Mouse (Mus musculus): ENCODE results near the gene Ankrd12. TPM values are rescaled to one million over a fixed set of nuclear protein-coding genes. Genes with fewer than 3 reads are reported as not detected.

Ankrd12 gene
- total and polyA plus RNA-seq, 3 experiments = 9.6 to 13.3 TPM; not detected in 1

- peak; percentile 89 for TF ChIP-seq MXI1 (IDR thresholded peaks at IDR 0.05; ENCODE audit: low read depth, low read length)
- TF ChIP-seq NELFE (IDR thresholded peaks at IDR 0.05; ENCODE audit: low read depth, low read length) = no peak
- no peak for TF ChIP-seq RAD21 (IDR thresholded peaks at IDR 0.05; ENCODE audit: low read depth, low read length)
- no peak for TF ChIP-seq MEF2A (IDR thresholded peaks at IDR 0.05; ENCODE audit: extremely low read depth, insufficient replicate concordance, low read depth, low read length, poor library complexity, severe bottlenecking)
- no peak for TF ChIP-seq JUND (IDR thresholded peaks at IDR 0.05; ENCODE audit: low read depth, low read length)
- TF ChIP-seq RCOR1 (IDR thresholded peaks at IDR 0.05; ENCODE audit: low read depth, low read length) = no peak
- no peak for TF ChIP-seq TBP (IDR thresholded peaks at IDR 0.05; ENCODE audit: low read depth, low read length)
- TF ChIP-seq TAL1 (IDR thresholded peaks at IDR 0.05; ENCODE audit: low read length) = peak; percentile 82
- peak; percentile 72 for TF ChIP-seq MAX (IDR thresholded peaks at IDR 0.05; ENCODE audit: low read length)
- no peak for TF ChIP-seq SMC3 (IDR thresholded peaks at IDR 0.05; ENCODE audit: low read depth, low read length)
- TF ChIP-seq BHLHE40 (IDR thresholded peaks at IDR 0.05; ENCODE audit: borderline replicate concordance, low read depth, low read length) = peak; percentile 81; the same call in 1 of the 2 replicates
- no peak for TF ChIP-seq POLR2AphosphoS5 (IDR thresholded peaks at IDR 0.05; ENCODE audit: borderline replicate concordance, low read depth, low read length)
- no peak for TF ChIP-seq ELF1 (IDR thresholded peaks at IDR 0.05; ENCODE audit: low read depth, low read length)
- TF ChIP-seq CHD2 (IDR thresholded peaks at IDR 0.05; ENCODE audit: low read length) = no peak
These were observed 157.7 kb downstream of the Ankrd12 start (continued) for GRCm38 (mm10) chr17:65919235-65919634.

- Histone ChIP-seq H3K36me3 (ENCODE audit: control insufficient read depth in 1 of 2, insufficient read depth in 2 of 2, low read length in 2 of 2) (peaks cover 0 to 13% of the 10 kb centered on the region in 2 experiments; a peak in 2 of 4 replicates), H3K9me3 (replicated peaks; ENCODE audit: insufficient read depth, low read length) (no peaks in the 10 kb centered on the region), H3K79me2 (ENCODE audit: control insufficient read depth, insufficient read depth, low read length, poor library complexity) (no peaks in the 10 kb centered on the region), H3K27me3 (ENCODE audit: control insufficient read depth in 1 of 2, insufficient read depth in 2 of 2, low read length in 2 of 2) (no peaks in the 10 kb centered on the region), H3K9ac (ENCODE audit: control insufficient read depth, low read depth, low read length, poor library complexity, severe bottlenecking) (no peak overlapping the region), H3K4me1 (ENCODE audit: control insufficient read depth in 1 of 2, insufficient read depth in 2 of 2, low read length in 2 of 2) (peaks cover 3 to 21% of the 10 kb centered on the region in 2 experiments), H3K27ac (ENCODE audit: control insufficient read depth, low read depth, low read length) (no peak overlapping the region), H3K4me3 (ENCODE audit: control insufficient read depth in 1 of 2, insufficient read depth in 1 of 2, low read depth in 2 of 2, low read length in 2 of 2) (peak overlapping the region; percentile 30 to 34; a peak in 3 of 4 replicates)
- TF ChIP-seq BHLHE40 (IDR thresholded peaks at IDR 0.05; ENCODE audit: borderline replicate concordance, low read depth, low read length) (peak; percentile 70; the same call in 1 of the 2 replicates), MYC (IDR thresholded peaks at IDR 0.05; ENCODE audit: low read depth, low read length) (no peak), MXI1 (IDR thresholded peaks at IDR 0.05; ENCODE audit: low read depth, low read length) (no peak), ETS1 (IDR thresholded peaks at IDR 0.05; ENCODE audit: low read depth, low read length) (peak; percentile 59; the same call in 1 of the 2 replicates), CHD1 (IDR thresholded peaks at IDR 0.05; ENCODE audit: low read depth, low read length) (no peak), ZMIZ1 (IDR thresholded peaks at IDR 0.05; ENCODE audit: low read depth, low read length) (no peak), ZNF384 (IDR thresholded peaks at IDR 0.05; ENCODE audit: low read depth, low read length) (no peak), GABPA (IDR thresholded peaks at IDR 0.05; ENCODE audit: low read depth, low read length) (no peak)
- DNase-seq (ENCODE audit: low read depth, low spot score) = peak; percentile 57
These were observed 160.7 kb downstream of the Ankrd12 start for GRCm38 (mm10) chr17:65916135-65916668.

Other genes starting within 250 kb of the Ankrd12 start
- gene Ralbp1, start 191.3 kb downstream of the Ankrd12 start, total RNA-seq (2012; rRNA removed) = 53.2 and 57.7 TPM in 2 replicates
- 10 to 100 TPM in 1 of 2 experiments, not detected in 1; 69.6 TPM for gene Ralbp1, start 191.3 kb downstream of the Ankrd12 start, polyA plus RNA-seq (2012; ENCODE audit: insufficient read depth in 1 of 2, insufficient read length in 2 of 2, low read depth in 1 of 2, low replicate concordance in 2 of 2, missing spikeins in 1 of 2)
- gene Twsg1, start 125.9 kb downstream of the Ankrd12 start, total RNA-seq (2012; rRNA removed) = 11.9 and 17.0 TPM in 2 replicates
- 10 to 100 TPM in 1 of 2 experiments, not detected in 1; 17.7 TPM for gene Twsg1, start 125.9 kb downstream of the Ankrd12 start, polyA plus RNA-seq (2012; ENCODE audit: insufficient read depth in 1 of 2, insufficient read length in 2 of 2, low read depth in 1 of 2, low replicate concordance in 2 of 2, missing spikeins in 1 of 2)
- gene Ndufv2, start 24.5 kb upstream of the Ankrd12 start, total RNA-seq (2012; rRNA removed) = 150 and 169 TPM in 2 replicates
- 100 to 1,000 TPM in 1 of 2 experiments, not detected in 1; 178 TPM for gene Ndufv2, start 24.5 kb upstream of the Ankrd12 start, polyA plus RNA-seq (2012; ENCODE audit: insufficient read depth in 1 of 2, insufficient read length in 2 of 2, low read depth in 1 of 2, low replicate concordance in 2 of 2, missing spikeins in 1 of 2)
- gene Washc1, start 34.5 kb upstream of the Ankrd12 start, total RNA-seq (2012; rRNA removed) = 37.0 and 37.8 TPM in 2 replicates
- gene Washc1, start 34.5 kb upstream of the Ankrd12 start, polyA plus RNA-seq (2012; ENCODE audit: insufficient read depth in 1 of 2, insufficient read length in 2 of 2, low read depth in 1 of 2, low replicate concordance in 2 of 2, missing spikeins in 1 of 2) = 10 to 100 TPM in 1 of 2 experiments, not detected in 1; 58.6 TPM
- 26.9 and 27.2 TPM in 2 replicates for gene Ddx11, start 46.4 kb upstream of the Ankrd12 start, total RNA-seq (2012; rRNA removed)
- 10 to 100 TPM in 1 of 2 experiments, not detected in 1; 32.7 TPM for gene Ddx11, start 46.4 kb upstream of the Ankrd12 start, polyA plus RNA-seq (2012; ENCODE audit: insufficient read depth in 1 of 2, insufficient read length in 2 of 2, low read depth in 1 of 2, low replicate concordance in 2 of 2, missing spikeins in 1 of 2)